ENCODE assay signal across 8 mouse cellular contexts in the genomic region with DNA sequence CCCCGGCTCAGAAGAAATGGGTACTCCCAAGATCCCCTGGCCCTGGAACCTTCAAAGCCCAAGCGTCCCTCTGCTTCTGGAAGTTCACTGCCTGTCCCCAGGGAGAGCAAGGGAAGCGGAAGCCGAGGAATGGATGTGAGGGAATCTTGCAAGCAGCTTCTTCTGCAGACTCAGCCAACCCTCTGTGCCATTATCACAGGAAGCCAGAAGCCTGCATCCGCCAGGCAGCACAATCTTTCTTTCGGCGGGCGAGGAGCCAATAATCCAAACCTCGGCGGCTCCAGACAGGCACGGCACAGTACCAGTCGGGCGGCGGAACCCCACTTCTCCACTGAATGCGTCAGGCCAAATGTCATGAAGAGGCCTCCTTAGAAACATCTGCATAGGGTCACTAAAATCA. TPM values are rescaled to one million over a fixed set of nuclear protein-coding genes. Genes with fewer than 3 reads are reported as not detected.
A peak's percentile ranks its signal among the peaks of the same experiment; 100 is the strongest.
DNase-seq lines count a peak whose midpoint lies in the region; ATAC-seq and TF ChIP-seq lines count a peak whose summit lies in the region.

No protein-coding gene starts in this region.

- no peak for TF ChIP-seq CTCF in heart, adult 2 months (IDR thresholded peaks at IDR 0.05)
- no peak for TF ChIP-seq CTCF in kidney, postnatal 0 days (IDR thresholded peaks at IDR 0.05; ENCODE audit: low read depth)
- TF ChIP-seq CTCF in lung, embryonic 14.5 days (IDR thresholded peaks at IDR 0.05; ENCODE audit: low read depth): no peak

- WGBS in heart, adult 2 months: 8% methylated on average over 15 of the region's 15 CpGs
- 25% methylated on average over 15 of the region's 15 CpGs for WGBS in kidney, postnatal 0 days
- WGBS in lung, embryonic 14.5 days: 17% methylated on average over 15 of the region's 15 CpGs
- 34% methylated on average over 15 of the region's 15 CpGs for WGBS in stomach, embryonic 16.5 days

- peaks cover 6% of the 10 kb centered on the region for H3K4me1 ChIP-seq in heart, adult 2 months (ENCODE audit: control insufficient read depth, insufficient read depth, low read length)
- H3K4me1 ChIP-seq in kidney, postnatal 0 days (replicated peaks; ENCODE audit: insufficient read depth, low read length): peaks cover 74% of the 10 kb centered on the region
- H3K4me1 ChIP-seq in lung, embryonic 14.5 days (ENCODE audit: insufficient read depth): peaks cover 84% of the 10 kb centered on the region
- peaks cover 94% of the 10 kb centered on the region for H3K4me1 ChIP-seq in stomach, embryonic 16.5 days (ENCODE audit: control insufficient read depth, insufficient read depth, low read length)

- peak overlapping the region; percentile 8 for H3K4me2 ChIP-seq in kidney, postnatal 0 days (ENCODE audit: low read length)
- peak overlapping the region; percentile 55 for H3K4me2 ChIP-seq in lung, embryonic 14.5 days
- H3K4me2 ChIP-seq in stomach, embryonic 16.5 days (ENCODE audit: low read depth, low read length): peak overlapping the region; percentile 20; the same call in 1 of the 2 replicates

- ATAC-seq in kidney, postnatal 0 days (replicated peaks; ENCODE audit: low FRiP score, low read depth): no peak
- ATAC-seq in lung, embryonic 14.5 days (ENCODE audit: insufficient read depth): peak; percentile 36; the same call in 1 of the 2 replicates
- no peak for ATAC-seq in stomach, embryonic 16.5 days (ENCODE audit: insufficient read depth, low FRiP score)

- TF ChIP-seq EP300 in heart, adult 2 months (IDR thresholded peaks at IDR 0.05; ENCODE audit: insufficient read depth, low read depth, low read length): 0 out of 2 replicates have a peak, but pooled peaks have one; percentile 5

- no peaks in the 10 kb centered on the region for H3K79me2 ChIP-seq in heart, adult 2 months (replicated peaks; ENCODE audit: control insufficient read depth, insufficient read depth, low read length)

- no peaks in the 10 kb centered on the region for H3K9me3 ChIP-seq in kidney, postnatal 0 days (replicated peaks; ENCODE audit: low read length)
- no peaks in the 10 kb centered on the region for H3K9me3 ChIP-seq in lung, embryonic 14.5 days (ENCODE audit: low read depth, low read length)
- no peaks in the 10 kb centered on the region for H3K9me3 ChIP-seq in stomach, embryonic 16.5 days (replicated peaks; ENCODE audit: control insufficient read depth, low read length)

- H3K9ac ChIP-seq in heart, adult 2 months (ENCODE audit: low read depth, low read length): peak overlapping the region; percentile 11; the same call in 1 of the 2 replicates
- no peak overlapping the region for H3K9ac ChIP-seq in kidney, postnatal 0 days (ENCODE audit: low read depth, low read length)
- peak overlapping the region; percentile 5; the same call in 1 of the 2 replicates for H3K9ac ChIP-seq in lung, embryonic 14.5 days
- peak overlapping the region; percentile 47 for H3K9ac ChIP-seq in stomach, embryonic 16.5 days (ENCODE audit: low read length)

- no peaks in the 10 kb centered on the region for H3K27me3 ChIP-seq in heart, adult 2 months (ENCODE audit: control insufficient read depth, insufficient read depth, low read length)
- no peaks in the 10 kb centered on the region for H3K27me3 ChIP-seq in kidney, postnatal 0 days (ENCODE audit: insufficient read depth, low read length)
- H3K27me3 ChIP-seq in lung, embryonic 14.5 days (ENCODE audit: insufficient read depth, low read length): no peaks in the 10 kb centered on the region
- no peaks in the 10 kb centered on the region for H3K27me3 ChIP-seq in stomach, embryonic 16.5 days (ENCODE audit: control insufficient read depth, insufficient read depth, low read length)

- DNase-seq in gastrocnemius, postnatal 14 days: peak; percentile 46
- no peak for DNase-seq in gastrocnemius, adult 18-20 months (ENCODE audit: low spot score)
- DNase-seq in brain, adult 2 months (ENCODE audit: low read depth, low spot score): peak; percentile 81
- DNase-seq in heart, adult 2 months: peak; percentile 50 to 53
- DNase-seq in kidney, postnatal 0 days (ENCODE audit: low spot score): peak; percentile 79
- peak; percentile 88 for DNase-seq in lung, embryonic 14.5 days
- no peak for DNase-seq in T-cell, adult 2 months (ENCODE audit: low spot score)

- H3K4me3 ChIP-seq in heart, adult 2 months: no peak overlapping the region
- no peak overlapping the region for H3K4me3 ChIP-seq in kidney, postnatal 0 days (replicated peaks; ENCODE audit: low read depth, low read length)
- H3K4me3 ChIP-seq in lung, embryonic 14.5 days (ENCODE audit: low read depth, low read length): peak overlapping the region; percentile 5; the same call in 1 of the 2 replicates
- H3K4me3 ChIP-seq in stomach, embryonic 16.5 days (replicated peaks; ENCODE audit: low read length): 0 out of 2 replicates have a peak overlapping the region, but pooled peaks have one; percentile 1

- H3K27ac ChIP-seq in heart, adult 2 months: peak overlapping the region; percentile 7
- peak overlapping the region; percentile 37; the same call in 1 of the 2 replicates for H3K27ac ChIP-seq in kidney, postnatal 0 days
- H3K27ac ChIP-seq in lung, embryonic 14.5 days (ENCODE audit: low read depth): peak overlapping the region; percentile 95
- H3K27ac ChIP-seq in stomach, embryonic 16.5 days (ENCODE audit: low read length): peak overlapping the region; percentile 78

- intact Hi-C loops in gastrocnemius, postnatal 14 days (cut with DNase I; ENCODE audit: low total_unique reads): no loop called here
- intact Hi-C loops in heart, adult 2 months (cut with DNase I): no loop called here

- TF ChIP-seq POLR2A in heart, adult 2 months (IDR thresholded peaks at IDR 0.05; ENCODE audit: insufficient read depth, low read depth, low read length): no peak

- no peaks in the 10 kb centered on the region for H3K36me3 ChIP-seq in heart, adult 2 months (ENCODE audit: control insufficient read depth, insufficient read depth, low read length)
- no peaks in the 10 kb centered on the region for H3K36me3 ChIP-seq in kidney, postnatal 0 days (ENCODE audit: insufficient read depth, low read length)
- no peaks in the 10 kb centered on the region for H3K36me3 ChIP-seq in lung, embryonic 14.5 days (ENCODE audit: insufficient read depth)
- H3K36me3 ChIP-seq in stomach, embryonic 16.5 days (ENCODE audit: control insufficient read depth, insufficient read depth, low read length): no peaks in the 10 kb centered on the region

RNA-seq across cellular contexts. Expression of a gene that starts 8.0 kb away (rescaled TPM):
- total RNA-seq in gastrocnemius, postnatal 14 days (2021): 1 to 10 TPM; 5.8 to 7.2 TPM
- under 1 TPM; 0.30 to 0.38 TPM for total RNA-seq in gastrocnemius, adult 18-20 months (2021)
- total RNA-seq in heart, adult 2 months (2021): 1 to 10 TPM; 2.6 TPM
- 2.8 and 3.1 TPM in 2 replicates for polyA plus RNA-seq in heart, adult 2 months (2012; rRNA removed)
- polyA plus RNA-seq in kidney, postnatal 0 days (2015; fragmentation: Nextera tagmentation; extraction: Ambion mirVana): 94.0 and 103 TPM in 2 replicates
- 79.5 and 99.3 TPM in 2 replicates for polyA plus RNA-seq in lung, embryonic 14.5 days (2014; fragmentation: Nextera tagmentation; extraction: Ambion mirVana)
- 93.9 and 94.9 TPM in 2 replicates for polyA plus RNA-seq in stomach, embryonic 16.5 days (2015; fragmentation: Nextera tagmentation; extraction: Ambion mirVana)

RNA-seq across cellular contexts. Expression of a gene that starts 24.5 kb away (rescaled TPM):
- total RNA-seq in gastrocnemius, postnatal 14 days (2021): 10 to 100 TPM; 13.7 to 14.9 TPM
- total RNA-seq in gastrocnemius, adult 18-20 months (2021): 10 to 100 TPM; 12.6 to 13.4 TPM
- 10 to 100 TPM; 23.5 to 25.7 TPM for total RNA-seq in heart, adult 2 months (2021)
- polyA plus RNA-seq in heart, adult 2 months (2012; rRNA removed): 20.9 and 22.3 TPM in 2 replicates
- polyA plus RNA-seq in kidney, postnatal 0 days (2015; fragmentation: Nextera tagmentation; extraction: Ambion mirVana): 47.6 and 50.4 TPM in 2 replicates
- polyA plus RNA-seq in lung, embryonic 14.5 days (2014; fragmentation: Nextera tagmentation; extraction: Ambion mirVana): 20.2 and 21.4 TPM in 2 replicates
- 41.4 and 46.7 TPM in 2 replicates for polyA plus RNA-seq in stomach, embryonic 16.5 days (2015; fragmentation: Nextera tagmentation; extraction: Ambion mirVana)

RNA-seq across cellular contexts. Expression of a gene that starts 24.7 kb away (rescaled TPM):
- 100 to 1,000 TPM; 102 to 107 TPM for total RNA-seq in gastrocnemius, postnatal 14 days (2021)
- total RNA-seq in gastrocnemius, adult 18-20 months (2021): 100 to 1,000 TPM; 104 TPM
- 100 to 1,000 TPM; 112 to 132 TPM for total RNA-seq in heart, adult 2 months (2021)
- polyA plus RNA-seq in heart, adult 2 months (2012; rRNA removed): 71.5 and 87.8 TPM in 2 replicates
- polyA plus RNA-seq in kidney, postnatal 0 days (2015; fragmentation: Nextera tagmentation; extraction: Ambion mirVana): 144 and 157 TPM in 2 replicates
- polyA plus RNA-seq in lung, embryonic 14.5 days (2014; fragmentation: Nextera tagmentation; extraction: Ambion mirVana): 113 and 114 TPM in 2 replicates
- polyA plus RNA-seq in stomach, embryonic 16.5 days (2015; fragmentation: Nextera tagmentation; extraction: Ambion mirVana): 94.1 and 99.9 TPM in 2 replicates

RNA-seq across cellular contexts. Expression of a gene that starts 28.8 kb away (rescaled TPM):
- total RNA-seq in gastrocnemius, postnatal 14 days (2021): 10 to 100 TPM; 20.1 to 25.5 TPM
- total RNA-seq in gastrocnemius, adult 18-20 months (2021): 1 to 10 TPM; 3.4 to 4.1 TPM
- 10 to 100 TPM; 16.8 to 18.4 TPM for total RNA-seq in heart, adult 2 months (2021)
- 23.4 and 24.7 TPM in 2 replicates for polyA plus RNA-seq in heart, adult 2 months (2012; rRNA removed)
- polyA plus RNA-seq in kidney, postnatal 0 days (2015; fragmentation: Nextera tagmentation; extraction: Ambion mirVana): 29.0 and 33.3 TPM in 2 replicates
- polyA plus RNA-seq in lung, embryonic 14.5 days (2014; fragmentation: Nextera tagmentation; extraction: Ambion mirVana): 36.6 TPM in 2 replicates
- 51.2 and 54.8 TPM in 2 replicates for polyA plus RNA-seq in stomach, embryonic 16.5 days (2015; fragmentation: Nextera tagmentation; extraction: Ambion mirVana)

RNA-seq across cellular contexts. Expression of a gene that starts 52.8 kb away (rescaled TPM):
- 10 to 100 TPM in 1 of 2 experiments, 1 to 10 TPM in 1; 9.5 to 11.8 TPM for total RNA-seq in gastrocnemius, postnatal 14 days (2021)
- total RNA-seq in gastrocnemius, adult 18-20 months (2021): 10 to 100 TPM in 1 of 2 experiments, 1 to 10 TPM in 1; 8.4 to 11.8 TPM
- 10 to 100 TPM; 10.7 to 11.3 TPM for total RNA-seq in heart, adult 2 months (2021)
- polyA plus RNA-seq in heart, adult 2 months (2012; rRNA removed): 19.4 and 24.3 TPM in 2 replicates
- 44.4 and 47.2 TPM in 2 replicates for polyA plus RNA-seq in kidney, postnatal 0 days (2015; fragmentation: Nextera tagmentation; extraction: Ambion mirVana)
- 47.6 and 48.5 TPM in 2 replicates for polyA plus RNA-seq in lung, embryonic 14.5 days (2014; fragmentation: Nextera tagmentation; extraction: Ambion mirVana)
- polyA plus RNA-seq in stomach, embryonic 16.5 days (2015; fragmentation: Nextera tagmentation; extraction: Ambion mirVana): 49.7 and 52.4 TPM in 2 replicates

Comparison
In these comparisons a context has a peak if more than half of its experiments do, and no peak if none do; other contexts are left out.
1. DNase-seq: peak in gastrocnemius, postnatal 14 days (single experiment), brain, adult 2 months (single experiment), heart, adult 2 months (2 of 2), kidney, postnatal 0 days (single experiment) and lung, embryonic 14.5 days (single experiment); none in gastrocnemius, adult 18-20 months (single experiment) and T-cell, adult 2 months (single experiment).
2. H3K27ac ChIP-seq: peak in every context shown above with its lines; median percentile 95 in lung, embryonic 14.5 days; 78 in stomach, embryonic 16.5 days; 37 in kidney, postnatal 0 days; 7 in heart, adult 2 months.
3. H3K4me3 ChIP-seq: peak in lung, embryonic 14.5 days (single experiment) and stomach, embryonic 16.5 days (single experiment); none in heart, adult 2 months (single experiment) and kidney, postnatal 0 days (single experiment).
4. RNA of a gene that starts 8.0 kb away (polyA plus RNA-seq): 79.5 to 99.3 TPM in lung, embryonic 14.5 days, 94.0 to 103 TPM in kidney, postnatal 0 days and 93.9 to 94.9 TPM in stomach, embryonic 16.5 days; 2.8 to 3.1 TPM in heart, adult 2 months; every median in the first group is over 10 times any median in the second.
5. Peak in every context shown above with its lines, with median percentiles within 50 percentile points of each other: H3K4me2 ChIP-seq.